Mouse (Mus musculus) C2C12 (cell line): ENCODE results near the gene Zic2.

Experiments used
- CEBPB ChIP-seq: IDR thresholded peaks from one replicate; pipeline ENCODE4 v1.6.1; 2011; ENCODE audit warnings: low read depth, mild to moderate bottlenecking, control low read depth, moderate library complexity
- CTCF ChIP-seq: IDR thresholded peaks from one replicate; pipeline ENCODE4 v1.5.1; 2011; ENCODE audit not compliant: control insufficient read depth, insufficient read depth, insufficient read length
- MYOG ChIP-seq: IDR thresholded peaks from one replicate; pipeline ENCODE4 v1.6.1; 2011; ENCODE audit not compliant: control insufficient read depth, insufficient read length; ENCODE audit errors: extremely low read depth
- USF1 ChIP-seq: IDR thresholded peaks from one replicate; pipeline ENCODE4 v1.6.1; 2011; ENCODE audit warnings: low read depth, mild to moderate bottlenecking, control low read depth, moderate library complexity

DNA sequence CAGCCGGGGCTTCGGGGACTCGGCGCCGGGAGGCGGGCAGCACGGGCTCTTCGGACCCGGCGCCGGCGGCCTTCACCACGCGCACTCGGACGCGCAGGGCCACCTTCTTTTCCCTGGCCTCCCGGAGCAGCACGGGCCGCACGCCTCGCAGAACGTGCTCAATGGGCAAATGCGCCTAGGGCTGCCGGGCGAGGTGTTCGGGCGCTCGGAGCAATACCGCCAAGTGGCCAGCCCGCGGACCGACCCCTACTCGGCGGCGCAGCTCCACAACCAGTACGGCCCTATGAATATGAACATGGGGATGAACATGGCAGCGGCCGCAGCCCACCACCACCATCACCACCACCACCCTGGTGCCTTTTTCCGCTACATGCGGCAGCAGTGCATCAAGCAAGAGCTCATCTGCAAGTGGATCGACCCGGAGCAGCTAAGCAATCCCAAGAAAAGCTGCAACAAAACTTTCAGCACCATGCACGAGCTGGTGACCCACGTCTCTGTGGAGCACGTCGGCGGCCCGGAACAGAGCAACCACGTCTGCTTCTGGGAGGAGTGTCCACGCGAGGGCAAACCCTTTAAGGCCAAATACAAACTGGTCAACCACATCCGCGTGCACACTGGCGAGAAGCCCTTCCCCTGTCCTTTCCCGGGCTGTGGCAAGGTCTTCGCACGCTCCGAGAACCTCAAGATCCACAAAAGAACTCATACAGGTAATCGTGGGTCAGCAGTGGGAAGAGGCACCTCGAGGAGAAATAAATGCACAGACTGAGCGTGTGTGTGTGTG, 996 bp downstream of the Zic2 start:
- TF ChIP-seq CTCF (no peak), USF1 (no peak), CEBPB (no peak), MYOG (no peak)
